9 mouse cellular contexts compared by ENCODE assay signal in the genomic region with DNA sequence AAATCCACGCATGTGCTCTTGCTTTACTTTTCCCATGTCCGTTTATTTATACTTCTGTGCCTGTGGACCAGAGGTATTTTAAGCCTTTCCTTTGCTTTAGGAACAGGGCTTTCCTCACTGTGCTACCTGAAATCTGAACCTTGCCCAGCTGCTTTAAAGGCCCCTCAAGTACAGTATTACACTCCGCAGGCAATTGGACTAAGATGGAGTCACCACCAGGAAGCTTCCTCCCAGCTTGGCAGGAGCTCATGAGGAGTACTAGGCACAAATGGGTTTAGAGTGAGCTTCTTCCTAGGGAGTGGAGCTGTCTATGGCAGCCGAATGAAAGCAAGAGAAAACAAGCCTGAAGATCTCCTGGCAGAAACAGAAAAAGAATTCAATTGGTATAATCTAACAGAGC. TPM values are rescaled to one million over a fixed set of nuclear protein-coding genes. Genes with fewer than 3 reads are reported as not detected.
DNase-seq lines count a peak whose midpoint lies in the region; ATAC-seq lines count a peak whose summit lies in the region.
"Had no signal": no experiment of that assay in that cellular context is flagged by ENCODE, and none has a peak within 500 bp of the region (broad histone marks: within the 10 kb centered on the region; RNA-seq: fewer than 3 reads in every experiment).

No protein-coding gene starts in this region.

- peak overlapping the region; percentile 60 for H3K4me2 ChIP-seq in kidney, embryonic 14.5 days (replicated peaks; ENCODE audit: low read depth, low read length)
- peak overlapping the region; percentile 50 for H3K4me2 ChIP-seq in forebrain, embryonic 15.5 days (replicated peaks)
- peak overlapping the region; percentile 52 for H3K4me2 ChIP-seq in midbrain, embryonic 15.5 days

- DNase-seq in kidney, postnatal 10 days, result no peak
- peak; percentile 43 for DNase-seq in cerebellum, adult 9-10 months
- no peak for DNase-seq in thymus, postnatal 4 days
- DNase-seq in left cerebral cortex, postnatal 10 days (ENCODE audit: extremely low spot score in 1 of 2, low spot score in 2 of 2), result no peak
- no peak for DNase-seq in B cell, adult 2 months

- H3K9me3 ChIP-seq in kidney, embryonic 14.5 days (ENCODE audit: control insufficient read depth, low read length), result no peaks in the 10 kb centered on the region
- no peaks in the 10 kb centered on the region for H3K9me3 ChIP-seq in forebrain, embryonic 15.5 days
- no peaks in the 10 kb centered on the region for H3K9me3 ChIP-seq in midbrain, embryonic 15.5 days
- H3K9me3 ChIP-seq: G1E had no signal

- intact Hi-C loops in left cerebral cortex, postnatal 10 days (cut with DNase I), result loop anchor here (10.0 kb wide), 1 partner anchor 162 kb away; no protein-coding TSS in a partner anchor

- no peaks in the 10 kb centered on the region for H3K4me1 ChIP-seq in kidney, embryonic 14.5 days (ENCODE audit: control insufficient read depth, insufficient read depth, low read length)
- no peaks in the 10 kb centered on the region for H3K4me1 ChIP-seq in forebrain, embryonic 15.5 days
- 0 out of 2 replicates have a peak, but pooled peaks cover 2% of the 10 kb centered on the region for H3K4me1 ChIP-seq in midbrain, embryonic 15.5 days

- H3K4me3 ChIP-seq in kidney, embryonic 14.5 days (ENCODE audit: low read length), result no peak overlapping the region; the same call in 1 of the 2 replicates
- peak overlapping the region; percentile 56 for H3K4me3 ChIP-seq in forebrain, embryonic 15.5 days
- H3K4me3 ChIP-seq in midbrain, embryonic 15.5 days, result peak overlapping the region; percentile 57

- no peak overlapping the region for H3K9ac ChIP-seq in kidney, embryonic 14.5 days (ENCODE audit: low read depth, low read length)
- H3K9ac ChIP-seq in forebrain, embryonic 15.5 days (replicated peaks), result peak overlapping the region; percentile 67
- H3K9ac ChIP-seq in midbrain, embryonic 15.5 days, result peak overlapping the region; percentile 62; the same call in 1 of the 2 replicates

- no peak for ATAC-seq in kidney, embryonic 14.5 days (ENCODE audit: low FRiP score, low TSS enrichment)
- no peak for ATAC-seq in forebrain, embryonic 15.5 days (replicated peaks)
- ATAC-seq in midbrain, embryonic 15.5 days (replicated peaks), result peak; percentile 34

- no peaks in the 10 kb centered on the region for H3K36me3 ChIP-seq in kidney, embryonic 14.5 days (ENCODE audit: control insufficient read depth, insufficient read depth, low read length)
- no peaks in the 10 kb centered on the region for H3K36me3 ChIP-seq in forebrain, embryonic 15.5 days
- no peaks in the 10 kb centered on the region for H3K36me3 ChIP-seq in midbrain, embryonic 15.5 days (replicated peaks)
- H3K36me3 ChIP-seq: G1E had no signal

- WGBS in kidney, embryonic 14.5 days, result 48% methylated on average over 4 of the region's 4 CpGs
- WGBS in forebrain, embryonic 15.5 days, result 48% methylated on average over 4 of the region's 4 CpGs
- 32% methylated on average over 4 of the region's 4 CpGs for WGBS in midbrain, embryonic 15.5 days

- H3K27me3 ChIP-seq in kidney, embryonic 14.5 days (ENCODE audit: control insufficient read depth, insufficient read depth, low read length), result no peaks in the 10 kb centered on the region; the same call in 1 of the 2 replicates
- H3K27me3 ChIP-seq in forebrain, embryonic 15.5 days, result no peaks in the 10 kb centered on the region
- no peaks in the 10 kb centered on the region; the same call in 1 of the 2 replicates for H3K27me3 ChIP-seq in midbrain, embryonic 15.5 days (replicated peaks)

- H3K27ac ChIP-seq in kidney, embryonic 14.5 days (ENCODE audit: low read depth, low read length), result no peak overlapping the region
- peak overlapping the region; percentile 89; the same call in 1 of the 2 replicates for H3K27ac ChIP-seq in forebrain, embryonic 15.5 days (replicated peaks)
- peak overlapping the region; percentile 85 for H3K27ac ChIP-seq in midbrain, embryonic 15.5 days

RNA-seq across cellular contexts. Expression of gene Tmem35a, which starts 2.2 kb away (rescaled TPM):
- polyA plus RNA-seq in kidney, embryonic 14.5 days (2014; fragmentation: Nextera tagmentation; extraction: Ambion mirVana), result 7.9 and 8.9 TPM in 2 replicates
- 111 and 123 TPM in 2 replicates for polyA plus RNA-seq in forebrain, embryonic 15.5 days (2015; fragmentation: Nextera tagmentation; extraction: Ambion mirVana)
- 116 and 120 TPM in 2 replicates for polyA plus RNA-seq in midbrain, embryonic 15.5 days (2015; fragmentation: Nextera tagmentation; extraction: Ambion mirVana)
- 100 to 1,000 TPM in 1 of 2 experiments, 10 to 100 TPM in 1; 94.8 to 104 TPM for total RNA-seq in left cerebral cortex, postnatal 10 days (2021)
- total RNA-seq: G1E had no signal
- polyA plus RNA-seq: G1E had no signal

RNA-seq across cellular contexts. Expression of gene Cenpi, which starts 10.7 kb away (rescaled TPM):
- 42.2 and 43.1 TPM in 2 replicates for polyA plus RNA-seq in kidney, embryonic 14.5 days (2014; fragmentation: Nextera tagmentation; extraction: Ambion mirVana)
- 14.0 and 14.4 TPM in 2 replicates for polyA plus RNA-seq in forebrain, embryonic 15.5 days (2015; fragmentation: Nextera tagmentation; extraction: Ambion mirVana)
- 5.2 and 6.3 TPM in 2 replicates for polyA plus RNA-seq in midbrain, embryonic 15.5 days (2015; fragmentation: Nextera tagmentation; extraction: Ambion mirVana)
- 1 to 10 TPM in 1 of 2 experiments, under 1 TPM in 1; 0.92 to 1.2 TPM for total RNA-seq in left cerebral cortex, postnatal 10 days (2021)

RNA-seq across cellular contexts. Expression of gene Trmt2b, which starts 20.4 kb away (rescaled TPM):
- 11.5 and 18.7 TPM in 2 replicates for polyA plus RNA-seq in kidney, embryonic 14.5 days (2014; fragmentation: Nextera tagmentation; extraction: Ambion mirVana)
- polyA plus RNA-seq in forebrain, embryonic 15.5 days (2015; fragmentation: Nextera tagmentation; extraction: Ambion mirVana), result 5.6 and 6.2 TPM in 2 replicates
- 4.8 and 5.5 TPM in 2 replicates for polyA plus RNA-seq in midbrain, embryonic 15.5 days (2015; fragmentation: Nextera tagmentation; extraction: Ambion mirVana)
- total RNA-seq in left cerebral cortex, postnatal 10 days (2021), result 1 to 10 TPM; 4.3 to 5.6 TPM

Comparison
In these comparisons a context has a peak if more than half of its experiments do, and no peak if none do; other contexts are left out.
1. RNA of gene Tmem35a, which starts 2.2 kb away (polyA plus RNA-seq): 111 to 123 TPM in forebrain, embryonic 15.5 days and 116 to 120 TPM in midbrain, embryonic 15.5 days; 7.9 to 8.9 TPM in kidney, embryonic 14.5 days; every median in the first group is over 10 times any median in the second.
2. Peak in every context shown above with its lines, with median percentiles within 50 percentile points of each other: H3K4me2 ChIP-seq.